Mouse (Mus musculus) lung, postnatal 0 days (tissue): ENCODE data around the gene Mcat.

Experiments
- CTCF ChIP-seq: IDR thresholded peaks from 2 replicates; pipeline ENCODE4 v1.5.1; 2016; ENCODE audit warnings: antibody characterized with exemption, mild to moderate bottlenecking
- EP300 ChIP-seq: IDR thresholded peaks from 2 replicates; pipeline ENCODE4 v1.6.1; 2016; ENCODE audit warnings: antibody characterized with exemption, mild to moderate bottlenecking, control low read depth

DNA sequence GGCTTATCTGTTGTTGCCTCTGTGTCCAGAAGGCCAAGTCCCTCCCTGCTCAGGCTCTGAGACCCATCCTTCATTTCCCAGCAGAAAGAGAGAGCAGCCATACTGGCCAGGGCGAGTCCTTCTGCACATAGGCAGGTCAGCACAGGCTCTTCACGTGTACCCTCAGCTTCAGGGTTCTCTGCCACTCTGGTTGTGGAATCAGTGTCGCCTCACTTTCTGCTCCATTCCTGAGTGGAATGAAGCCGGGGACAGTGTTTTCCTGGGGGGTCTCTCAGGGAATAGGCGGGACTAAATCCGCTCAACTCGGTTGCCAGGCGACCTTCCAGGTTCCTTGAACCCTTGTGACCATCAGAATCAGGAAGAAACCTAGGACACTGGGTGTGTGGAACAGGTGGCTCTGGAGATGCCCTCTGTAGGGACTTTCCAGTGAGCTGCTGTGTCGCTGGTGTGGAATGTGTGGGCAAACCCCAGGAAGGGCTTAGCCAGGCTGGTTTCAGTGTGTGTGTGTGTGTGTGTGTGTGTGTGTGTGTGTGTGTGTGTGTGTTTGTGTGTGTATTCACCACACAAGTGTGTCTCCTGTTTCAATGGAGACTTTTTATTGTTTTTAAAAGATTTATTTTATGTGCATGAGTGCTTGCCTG, 21.8 kb downstream of the Mcat start:
- TF ChIP-seq EP300 (no peak), CTCF (no peak)
